Mouse (Mus musculus): ENCODE measurements around the gene Glra1. TPM values are rescaled to one million over a fixed set of nuclear protein-coding genes. Genes with fewer than 3 reads are reported as not detected.

Gene Glra1
- polyA plus RNA-seq, 1 experiment from 2014 or later, result 2.5 TPM

- Histone ChIP-seq H3K9ac (ENCODE audit: low read depth, low read length) (no peak overlapping the region), H3K27me3 (replicated peaks; ENCODE audit: control insufficient read depth, insufficient read depth, low read length) (no peaks in the 10 kb centered on the region), H3K4me3 (ENCODE audit: low read length) (no peak overlapping the region), H3K27ac (ENCODE audit: low read depth, low read length) (no peak overlapping the region), H3K36me3 (ENCODE audit: control insufficient read depth, insufficient read depth, low read length) (peaks cover 52% of the 10 kb centered on the region), H3K4me2 (ENCODE audit: low read length) (no peak overlapping the region), H3K9me3 (ENCODE audit: control insufficient read depth, low read length) (no peaks in the 10 kb centered on the region), H3K4me1 (ENCODE audit: control insufficient read depth, insufficient read depth, low read depth, low read length) (no peaks in the 10 kb centered on the region)
- ATAC-seq, result no peak
- WGBS, result 89% methylated on average over 6 of the region's 6 CpGs
These were observed 111.8 kb downstream of the Glra1 start for GRCm38 (mm10) chr11:55496158-55496557.

GRCm38 (mm10) chr11:55485443-55485842 lies 122.6 kb downstream of the Glra1 start:
- ATAC-seq, result no peak
- Histone ChIP-seq H3K27ac (ENCODE audit: low read depth, low read length) (no peak overlapping the region), H3K36me3 (ENCODE audit: control insufficient read depth, insufficient read depth, low read length) (peaks cover 21% of the 10 kb centered on the region), H3K27me3 (replicated peaks; ENCODE audit: control insufficient read depth, insufficient read depth, low read length) (no peaks in the 10 kb centered on the region), H3K4me1 (ENCODE audit: control insufficient read depth, insufficient read depth, low read depth, low read length) (no peaks in the 10 kb centered on the region), H3K4me3 (ENCODE audit: low read length) (no peak overlapping the region), H3K9me3 (ENCODE audit: control insufficient read depth, low read length) (no peaks in the 10 kb centered on the region), H3K4me2 (ENCODE audit: low read length) (no peak overlapping the region), H3K9ac (ENCODE audit: low read depth, low read length) (no peak overlapping the region)
- 94% methylated on average over 7 of the region's 7 CpGs for whole genome bisulfite sequencing

GRCm38 (mm10) chr11:55473219-55473618 lies 134.8 kb downstream of the Glra1 start:
- WGBS, result 88% methylated on average over 3 of the region's 3 CpGs
- H3K36me3 ChIP-seq (ENCODE audit: control insufficient read depth, insufficient read depth, low read length), result no peaks in the 10 kb centered on the region
- no peaks in the 10 kb centered on the region for H3K9me3 ChIP-seq (ENCODE audit: control insufficient read depth, low read length)
- H3K27me3 ChIP-seq (replicated peaks; ENCODE audit: control insufficient read depth, insufficient read depth, low read length), result no peaks in the 10 kb centered on the region
- no peak overlapping the region for H3K4me2 ChIP-seq (ENCODE audit: low read length)
- no peak overlapping the region for H3K27ac ChIP-seq (ENCODE audit: low read depth, low read length)
- no peak overlapping the region for H3K9ac ChIP-seq (ENCODE audit: low read depth, low read length)
- ATAC-seq, result no peak
- no peak overlapping the region for H3K4me3 ChIP-seq (ENCODE audit: low read length)
- H3K4me1 ChIP-seq (ENCODE audit: control insufficient read depth, insufficient read depth, low read depth, low read length), result peaks cover 16% of the 10 kb centered on the region

GRCm38 (mm10) chr11:55471467-55471866 lies 136.5 kb downstream of the Glra1 start:
- Histone ChIP-seq H3K27ac (ENCODE audit: low read depth, low read length) (no peak overlapping the region), H3K9ac (ENCODE audit: low read depth, low read length) (no peak overlapping the region), H3K36me3 (ENCODE audit: control insufficient read depth, insufficient read depth, low read length) (no peaks in the 10 kb centered on the region), H3K9me3 (ENCODE audit: control insufficient read depth, low read length) (no peaks in the 10 kb centered on the region), H3K4me3 (ENCODE audit: low read length) (peak overlapping the region; percentile 97), H3K27me3 (replicated peaks; ENCODE audit: control insufficient read depth, insufficient read depth, low read length) (no peaks in the 10 kb centered on the region), H3K4me1 (ENCODE audit: control insufficient read depth, insufficient read depth, low read depth, low read length) (peaks cover 19% of the 10 kb centered on the region), H3K4me2 (ENCODE audit: low read length) (peak overlapping the region; percentile 79)
- no peak for ATAC-seq
- 92% methylated on average over 7 of the region's 7 CpGs for WGBS

- Histone ChIP-seq H3K4me2 (ENCODE audit: low read length) (peak overlapping the region; percentile 79), H3K9me3 (ENCODE audit: control insufficient read depth, low read length) (no peaks in the 10 kb centered on the region), H3K9ac (ENCODE audit: low read depth, low read length) (peak overlapping the region; percentile 97), H3K36me3 (ENCODE audit: control insufficient read depth, insufficient read depth, low read length) (no peaks in the 10 kb centered on the region), H3K27ac (ENCODE audit: low read depth, low read length) (no peak overlapping the region), H3K4me3 (ENCODE audit: low read length) (peak overlapping the region; percentile 97), H3K4me1 (ENCODE audit: control insufficient read depth, insufficient read depth, low read depth, low read length) (peaks cover 19% of the 10 kb centered on the region), H3K27me3 (replicated peaks; ENCODE audit: control insufficient read depth, insufficient read depth, low read length) (no peaks in the 10 kb centered on the region)
- WGBS, result 55% methylated on average over 8 of the region's 8 CpGs
- ATAC-seq, result no peak
These were observed 137.2 kb downstream of the Glra1 start for GRCm38 (mm10) chr11:55470761-55471160.

- H3K27me3 ChIP-seq (replicated peaks; ENCODE audit: control insufficient read depth, insufficient read depth, low read length), result no peaks in the 10 kb centered on the region
- H3K9ac ChIP-seq (ENCODE audit: low read depth, low read length), result peak overlapping the region; percentile 97
- H3K36me3 ChIP-seq (ENCODE audit: control insufficient read depth, insufficient read depth, low read length), result no peaks in the 10 kb centered on the region
- H3K4me2 ChIP-seq (ENCODE audit: low read length), result peak overlapping the region; percentile 79
- no peaks in the 10 kb centered on the region for H3K9me3 ChIP-seq (ENCODE audit: control insufficient read depth, low read length)
- peak overlapping the region; percentile 97 for H3K4me3 ChIP-seq (ENCODE audit: low read length)
- under 1% methylated on average over 45 of the region's 46 CpGs for WGBS
- peak overlapping the region; percentile 95 for H3K27ac ChIP-seq (ENCODE audit: low read depth, low read length)
- ATAC-seq, result peak; percentile 30
- H3K4me1 ChIP-seq (ENCODE audit: control insufficient read depth, insufficient read depth, low read depth, low read length), result peaks cover 19% of the 10 kb centered on the region
These were observed 137.9 kb downstream of the Glra1 start for GRCm38 (mm10) chr11:55469923-55470691.

- Histone ChIP-seq H3K4me1 (ENCODE audit: control insufficient read depth, insufficient read depth, low read depth, low read length) (peaks cover 19% of the 10 kb centered on the region), H3K36me3 (ENCODE audit: control insufficient read depth, insufficient read depth, low read length) (no peaks in the 10 kb centered on the region), H3K27me3 (replicated peaks; ENCODE audit: control insufficient read depth, insufficient read depth, low read length) (no peaks in the 10 kb centered on the region), H3K27ac (ENCODE audit: low read depth, low read length) (peak within 1 kb of the TSS; percentile 95), H3K9ac (ENCODE audit: low read depth, low read length) (peak within 1 kb of the TSS; percentile 97), H3K9me3 (ENCODE audit: control insufficient read depth, low read length) (no peaks in the 10 kb centered on the region), H3K4me2 (ENCODE audit: low read length) (peak within 1 kb of the TSS; percentile 95), H3K4me3 (ENCODE audit: low read length) (peak within 1 kb of the TSS; percentile 97)
- peak; percentile 98 for ATAC-seq
- under 1% methylated on average over 44 of the region's 57 CpGs for WGBS
These were observed 138.8 kb downstream of the Glra1 start, which contains the start of gene G3bp1 for GRCm38 (mm10) chr11:55469048-55469843. Gene G3bp1, plus strand, starts transcription at chr11:55469685.

- peak overlapping the region; percentile 95 for H3K4me2 ChIP-seq (ENCODE audit: low read length)
- peaks cover 19% of the 10 kb centered on the region for H3K4me1 ChIP-seq (ENCODE audit: control insufficient read depth, insufficient read depth, low read depth, low read length)
- peak overlapping the region; percentile 55 for H3K4me3 ChIP-seq (ENCODE audit: low read length)
- no peaks in the 10 kb centered on the region for H3K27me3 ChIP-seq (replicated peaks; ENCODE audit: control insufficient read depth, insufficient read depth, low read length)
- H3K27ac ChIP-seq (ENCODE audit: low read depth, low read length), result peak overlapping the region; percentile 91
- 2% methylated on average over 17 of the region's 17 CpGs for WGBS
- no peak for ATAC-seq
- no peaks in the 10 kb centered on the region for H3K9me3 ChIP-seq (ENCODE audit: control insufficient read depth, low read length)
- H3K36me3 ChIP-seq (ENCODE audit: control insufficient read depth, insufficient read depth, low read length), result no peaks in the 10 kb centered on the region
- peak overlapping the region; percentile 74 for H3K9ac ChIP-seq (ENCODE audit: low read depth, low read length)
These were observed 139.4 kb downstream of the Glra1 start for GRCm38 (mm10) chr11:55468611-55469047.

GRCm38 (mm10) chr11:55468012-55468411 lies 140.0 kb downstream of the Glra1 start:
- Histone ChIP-seq H3K27ac (ENCODE audit: low read depth, low read length) (no peak overlapping the region; the same call in 1 of the 2 replicates), H3K4me2 (ENCODE audit: low read length) (peak overlapping the region; percentile 95), H3K27me3 (replicated peaks; ENCODE audit: control insufficient read depth, insufficient read depth, low read length) (no peaks in the 10 kb centered on the region), H3K9me3 (ENCODE audit: control insufficient read depth, low read length) (no peaks in the 10 kb centered on the region), H3K9ac (ENCODE audit: low read depth, low read length) (no peak overlapping the region), H3K4me3 (ENCODE audit: low read length) (no peak overlapping the region), H3K4me1 (ENCODE audit: control insufficient read depth, insufficient read depth, low read depth, low read length) (peaks cover 19% of the 10 kb centered on the region), H3K36me3 (ENCODE audit: control insufficient read depth, insufficient read depth, low read length) (no peaks in the 10 kb centered on the region)
- no peak for ATAC-seq
- 67% methylated on average over 10 of the region's 10 CpGs for WGBS
